Mouse (Mus musculus): ENCODE results near the gene Gm3285.

The Gm3285 gene

GRCm38 (mm10) chr10:77900903-77901818 is 39.4 kb downstream of the Gm3285 start:
- no peak for DNase-seq

- DNase-seq, result no peak
These were observed 40.1 kb downstream of the Gm3285 start for GRCm38 (mm10) chr10:77901871-77902210.

DNA sequence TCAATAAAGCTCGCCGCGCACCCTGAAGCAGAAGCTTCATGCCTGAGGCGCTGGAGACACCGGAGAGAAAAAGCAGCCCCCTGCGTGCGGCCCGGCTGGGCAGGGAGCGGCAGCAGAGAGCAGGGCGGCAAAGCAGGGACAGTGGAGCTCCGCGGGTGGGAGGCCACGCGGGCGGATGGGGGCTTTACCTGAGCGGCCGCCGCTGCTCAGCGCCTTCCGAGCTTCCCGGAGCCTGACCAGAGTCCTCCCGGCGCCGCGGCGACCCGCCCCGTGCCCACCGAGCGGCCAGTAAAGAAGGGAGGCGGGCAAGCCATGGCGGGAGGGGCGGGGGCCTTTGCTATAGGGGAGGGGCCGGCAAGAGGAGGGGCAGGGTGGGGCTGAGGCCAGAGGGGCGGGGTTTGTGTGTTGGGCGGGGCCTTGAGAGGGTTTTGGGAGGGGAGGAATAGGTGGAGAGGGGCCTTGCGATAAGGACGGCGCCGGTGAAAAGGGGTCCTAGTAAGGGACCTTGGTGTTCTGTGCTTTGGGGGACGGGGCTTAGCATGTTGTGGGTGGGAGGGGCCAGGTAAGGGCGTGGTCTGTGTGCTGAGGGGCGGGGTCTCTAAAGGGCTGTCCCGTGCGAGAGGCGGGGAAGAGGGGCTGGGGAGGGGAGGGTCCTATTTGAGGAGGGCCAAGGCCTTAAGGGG is 40.6 kb downstream of the Gm3285 start, which contains the start of gene Lrrc3:
Gene Lrrc3, minus strand, starts transcription at position 326 of the 683 bp plus-strand sequence.
- DNase-seq, result peak; percentile 68 to 75

GRCm38 (mm10) chr10:77902894-77903715 is 41.3 kb downstream of the Gm3285 start:
- DNase-seq, result peak; percentile 54 to 59
